Mouse (Mus musculus): ENCODE results near the gene Qtrt1. TPM values are rescaled to one million over a fixed set of nuclear protein-coding genes. Genes with fewer than 3 reads are reported as not detected.
"Not testable (repeated sequence)": the region's sequence is repeated elsewhere in the genome, so short reads cannot be mapped to it uniquely, and the experiment has no call there.

Qtrt1 gene
- polyA plus RNA-seq, 1 experiment from 2014 or later: 53.5 TPM

GRCm38 (mm10) chr9:21464565-21464928 is 52.9 kb downstream of the Qtrt1 start:
- H3K9ac ChIP-seq; ATAC-seq (ENCODE audit: insufficient number of reproducible peaks, insufficient read depth, low FRiP score, low TSS enrichment, low read depth); H3K27ac ChIP-seq; H3K4me2 ChIP-seq; H3K27me3 ChIP-seq; H3K9me3 ChIP-seq; H3K4me3 ChIP-seq; H3K4me1 ChIP-seq: not testable (repeated sequence)
- 85% methylated on average over 7 of the region's 7 CpGs for WGBS
- H3K36me3 ChIP-seq: peaks cover 51% of the 10 kb centered on the region

DNA sequence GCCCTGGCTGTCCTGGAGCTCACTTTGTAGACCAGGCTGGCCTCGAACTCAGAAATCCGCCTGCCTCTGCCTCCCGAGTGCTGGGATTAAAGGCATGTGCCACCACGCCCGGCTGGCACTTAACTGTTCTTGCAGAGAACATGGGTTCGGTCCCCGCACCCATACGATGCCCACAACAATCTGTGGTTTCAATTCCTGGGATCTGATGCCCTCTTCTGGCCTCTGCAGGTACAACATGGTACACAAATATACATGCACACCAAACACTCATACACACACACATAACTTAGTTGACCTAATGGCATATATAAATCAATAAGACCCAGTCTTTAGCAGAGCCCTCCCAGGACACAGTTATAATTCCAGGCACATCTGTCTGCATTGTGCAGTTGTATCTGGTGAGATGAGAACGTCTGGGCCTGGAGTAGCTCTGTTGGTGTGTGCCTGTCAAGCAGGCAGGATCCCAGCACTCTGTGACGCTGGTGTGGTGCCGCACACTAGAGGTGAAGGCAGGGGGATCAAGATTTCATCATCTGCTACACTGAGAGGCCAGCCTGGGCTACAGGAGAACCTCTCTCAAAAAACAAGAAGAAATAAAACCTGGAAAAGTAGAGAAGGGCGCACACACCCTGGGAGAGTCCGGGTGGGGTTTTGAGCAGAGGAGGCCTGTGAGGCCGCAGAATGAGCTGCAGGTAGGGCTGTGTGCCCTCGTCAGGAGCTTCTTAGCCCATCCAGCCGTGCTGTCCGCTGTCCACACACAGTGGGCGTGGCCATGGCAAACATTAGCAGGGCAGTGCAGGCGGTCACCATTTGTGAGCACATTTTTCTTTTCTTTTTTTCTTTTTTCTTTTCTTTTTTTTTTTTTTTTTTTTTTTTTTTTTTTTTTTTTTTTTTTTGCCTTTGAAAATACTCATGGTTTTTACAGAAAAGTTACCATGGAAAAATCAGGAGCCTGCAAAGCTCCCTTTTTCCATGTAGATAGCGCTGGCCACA is 57.7 kb downstream of the Qtrt1 start:
- 88% methylated on average over 20 of the region's 20 CpGs for WGBS
- H3K4me3 ChIP-seq: no peak overlapping the region
- ATAC-seq (ENCODE audit: insufficient number of reproducible peaks, insufficient read depth, low FRiP score, low TSS enrichment, low read depth): no peak
- H3K36me3 ChIP-seq: peaks cover 88% of the 10 kb centered on the region
- no peak overlapping the region for H3K4me2 ChIP-seq
- H3K4me1 ChIP-seq: no peaks in the 10 kb centered on the region
- no peak overlapping the region for H3K27ac ChIP-seq
- H3K9me3 ChIP-seq: no peaks in the 10 kb centered on the region
- H3K9ac ChIP-seq: no peak overlapping the region
- H3K27me3 ChIP-seq: no peaks in the 10 kb centered on the region

Other genes starting within 250 kb of the Qtrt1 start
- gene Pde4a, start 246.1 kb upstream of the Qtrt1 start, polyA plus RNA-seq (2015; fragmentation: Nextera tagmentation; extraction: Ambion mirVana): 4.9 and 6.1 TPM in 2 replicates
- gene Keap1, start 172.5 kb upstream of the Qtrt1 start, polyA plus RNA-seq (2015; fragmentation: Nextera tagmentation; extraction: Ambion mirVana): 65.2 and 70.7 TPM in 2 replicates
- 0.21 and 0.58 TPM in 2 replicates for gene S1pr5, start 163.4 kb upstream of the Qtrt1 start, polyA plus RNA-seq (2015; fragmentation: Nextera tagmentation; extraction: Ambion mirVana)
- 33.3 and 35.4 TPM in 2 replicates for gene Atg4d, start 146.5 kb upstream of the Qtrt1 start, polyA plus RNA-seq (2015; fragmentation: Nextera tagmentation; extraction: Ambion mirVana)
- gene Kri1, start 123.9 kb upstream of the Qtrt1 start, polyA plus RNA-seq (2015; fragmentation: Nextera tagmentation; extraction: Ambion mirVana): 16.8 and 19.2 TPM in 2 replicates
- 52.1 and 56.2 TPM in 2 replicates for gene Cdkn2d, start 120.4 kb upstream of the Qtrt1 start, polyA plus RNA-seq (2015; fragmentation: Nextera tagmentation; extraction: Ambion mirVana)
- gene Ap1m2, start 99.5 kb upstream of the Qtrt1 start, polyA plus RNA-seq (2015; fragmentation: Nextera tagmentation; extraction: Ambion mirVana): 22.3 and 30.1 TPM in 2 replicates
- 120 and 123 TPM in 2 replicates for gene Slc44a2, start 91.1 kb upstream of the Qtrt1 start, polyA plus RNA-seq (2015; fragmentation: Nextera tagmentation; extraction: Ambion mirVana)
- gene Ilf3, start 44.0 kb upstream of the Qtrt1 start, polyA plus RNA-seq (2015; fragmentation: Nextera tagmentation; extraction: Ambion mirVana): 248 and 252 TPM in 2 replicates
- 74.5 and 79.8 TPM in 2 replicates for gene Dnm2, start 13.1 kb downstream of the Qtrt1 start, polyA plus RNA-seq (2015; fragmentation: Nextera tagmentation; extraction: Ambion mirVana)
- gene Tmed1, start 98.4 kb downstream of the Qtrt1 start, polyA plus RNA-seq (2015; fragmentation: Nextera tagmentation; extraction: Ambion mirVana): 112 and 123 TPM in 2 replicates
- gene AB124611, start 114.3 kb downstream of the Qtrt1 start, polyA plus RNA-seq (2015; fragmentation: Nextera tagmentation; extraction: Ambion mirVana): 6.2 and 7.3 TPM in 2 replicates
- 46.2 and 47.1 TPM in 2 replicates for gene Carm1, start 135.1 kb downstream of the Qtrt1 start, polyA plus RNA-seq (2015; fragmentation: Nextera tagmentation; extraction: Ambion mirVana)
- 30.4 and 32.1 TPM in 2 replicates for gene Timm29, start 180.9 kb downstream of the Qtrt1 start, polyA plus RNA-seq (2015; fragmentation: Nextera tagmentation; extraction: Ambion mirVana)
- gene Yipf2, start 181.0 kb downstream of the Qtrt1 start, polyA plus RNA-seq (2015; fragmentation: Nextera tagmentation; extraction: Ambion mirVana): 23.8 and 27.8 TPM in 2 replicates
- 94.4 and 102 TPM in 2 replicates for gene Smarca4, start 204.3 kb downstream of the Qtrt1 start, polyA plus RNA-seq (2015; fragmentation: Nextera tagmentation; extraction: Ambion mirVana)